Mouse (Mus musculus): ENCODE measurements around the gene Cyth2.

GRCm38 (mm10) chr7:45797661-45798510, 16.5 kb downstream of the Cyth2 start:
- TF ChIP-seq CTCF (IDR thresholded peaks at IDR 0.05; ENCODE audit: insufficient read depth, low read depth, low read length) (no peak), POLR2A (IDR thresholded peaks at IDR 0.05; ENCODE audit: insufficient read depth, low read depth, low read length) (no peak)
